Mouse (Mus musculus) neural tube, embryonic 14.5 days (tissue): ENCODE data around the gene Gm20481. TPM values are rescaled to one million over a fixed set of nuclear protein-coding genes. Genes with fewer than 3 reads are reported as not detected.
A peak's percentile ranks its signal among the peaks of the same experiment; 100 is the strongest.
"Not testable (repeated sequence)": the region's sequence is repeated elsewhere in the genome, so short reads cannot be mapped to it uniquely, and the experiment has no call there.

Experiments
- ATAC-seq: fragments of 200-750 bp; cut with Nextera tagmentation; 2 replicates; pipeline ENCODE4 v1.8.0; 2017; ENCODE audit warnings: low read depth, mild to moderate bottlenecking, moderate TSS enrichment, moderate library complexity
- H3K27ac ChIP-seq: fragments of 300-500 bp; sonication (generic); 2 replicates; pipeline ENCODE4 v1.5.1; 2014; ENCODE audit warnings: low read depth, mild to moderate bottlenecking, control low read depth, low read length, moderate library complexity, mixed read lengths
- H3K27me3 ChIP-seq: fragments of 300-500 bp; sonication (generic); 2 replicates; pipeline ENCODE4 v1.6.1; 2014; ENCODE audit warnings: low read length; ENCODE audit not compliant: control insufficient read depth, insufficient read depth
- H3K36me3 ChIP-seq: fragments of 300-500 bp; sonication (generic); 2 replicates; pipeline ENCODE4 v1.6.1; 2014; ENCODE audit warnings: low read length, mixed read lengths; ENCODE audit not compliant: control insufficient read depth, insufficient read depth
- H3K4me1 ChIP-seq: fragments of 300-500 bp; sonication (generic); 2 replicates; pipeline ENCODE4 v1.6.1; 2014; ENCODE audit warnings: low read length; ENCODE audit not compliant: control insufficient read depth, insufficient read depth
- H3K4me2 ChIP-seq: fragments of 300-500 bp; sonication (generic); 2 replicates; pipeline ENCODE4 v1.6.1; 2014; ENCODE audit warnings: mild to moderate bottlenecking, low read depth, low read length, control low read depth
- H3K4me3 ChIP-seq: fragments of 300-500 bp; sonication (generic); 2 replicates; pipeline ENCODE4 v1.5.1; 2014; ENCODE audit warnings: low read depth, low read length, control low read depth, mixed read lengths
- H3K9ac ChIP-seq: fragments of 300-500 bp; sonication (generic); replicated peaks from 2 replicates; pipeline ENCODE4 v1.6.1; 2014; ENCODE audit warnings: low read depth, mild to moderate bottlenecking, control low read depth, low read length, mixed read lengths
- H3K9me3 ChIP-seq: fragments of 300-500 bp; sonication (generic); 2 replicates; pipeline ENCODE4 v1.6.1; 2016; ENCODE audit warnings: low read length; ENCODE audit not compliant: control insufficient read depth
- WGBS: fragments of 180-500 bp; shearing (Covaris S2); extraction: QIAGEN DNeasy Blood & Tissue Kit; methylation state at CpG from one replicate; pipeline ENCODE4 v1.1.7; 2014; 5-methylcytosine and 5-hydroxymethylcytosine counted together
- polyA plus RNA-seq: library from polyadenylated mRNA; unstranded; fragments of >200 nt; fragmentation: Nextera tagmentation; extraction: Ambion mirVana; gene quantifications from 2 replicates; pipeline ENCODE4 v1.2.1, GENCODE M21; 2014

Gm20481 gene
- polyA plus RNA-seq, 1 experiment from 2014 or later, result not detected

- 93% methylated on average over 15 of the region's 15 CpGs for WGBS
- H3K4me2 ChIP-seq, result no peak overlapping the region
- no peak overlapping the region for H3K4me3 ChIP-seq
- H3K9ac ChIP-seq, result no peak overlapping the region
- no peaks in the 10 kb centered on the region for H3K9me3 ChIP-seq
- H3K36me3 ChIP-seq, result no peaks in the 10 kb centered on the region
- peaks cover 17% of the 10 kb centered on the region for H3K4me1 ChIP-seq
- no peak overlapping the region for H3K27ac ChIP-seq
- H3K27me3 ChIP-seq, result no peaks in the 10 kb centered on the region
- no peak for ATAC-seq
Measured at GRCm38 (mm10) chr17:34998526-34999430, 29.1 kb downstream of the Gm20481 start.

GRCm38 (mm10) chr17:34999871-35000716 lies 30.4 kb downstream of the Gm20481 start:
- peak overlapping the region; percentile 70 for H3K4me3 ChIP-seq
- ATAC-seq, H3K27me3 ChIP-seq, H3K27ac ChIP-seq, H3K36me3 ChIP-seq, H3K9me3 ChIP-seq, H3K9ac ChIP-seq: not testable (repeated sequence)
- H3K4me1 ChIP-seq, result peaks cover 17% of the 10 kb centered on the region
- peak overlapping the region; percentile 99 for H3K4me2 ChIP-seq
- 26% methylated on average over 29 of the region's 32 CpGs for WGBS

GRCm38 (mm10) chr17:35000717-35001451 lies 31.2 kb downstream of the Gm20481 start, which contains the start of gene Vars:
Gene Vars, plus strand, starts transcription at chr17:35000987.
- no peaks in the 10 kb centered on the region for H3K9me3 ChIP-seq
- peaks cover 17% of the 10 kb centered on the region for H3K4me1 ChIP-seq
- H3K27me3 ChIP-seq, result no peaks in the 10 kb centered on the region
- peak within 1 kb of the TSS; percentile 91 for H3K9ac ChIP-seq
- H3K36me3 ChIP-seq, result peaks cover 12% of the 10 kb centered on the region; the same call in 1 of the 2 replicates
- WGBS, result under 1% methylated on average over 75 of the region's 83 CpGs
- peak; percentile 94 for ATAC-seq
- H3K4me3 ChIP-seq, result peak within 1 kb of the TSS; percentile 70
- H3K27ac ChIP-seq, result peak within 1 kb of the TSS; percentile 97
- H3K4me2 ChIP-seq, result peak within 1 kb of the TSS; percentile 99

- Histone ChIP-seq H3K4me3 (peak overlapping the region; percentile 70), H3K4me2 (peak overlapping the region; percentile 99), H3K9ac (peak overlapping the region; percentile 91), H3K4me1 (peaks cover 17% of the 10 kb centered on the region), H3K9me3 (no peaks in the 10 kb centered on the region), H3K36me3 (peaks cover 14% of the 10 kb centered on the region; the same call in 1 of the 2 replicates), H3K27me3 (no peaks in the 10 kb centered on the region), H3K27ac (peak overlapping the region; percentile 97)
- no peak for ATAC-seq
- WGBS, result under 1% methylated on average over 35 of the region's 35 CpGs
Measured at GRCm38 (mm10) chr17:35001452-35002152, 31.9 kb downstream of the Gm20481 start.

- Histone ChIP-seq H3K27me3 (no peaks in the 10 kb centered on the region), H3K27ac (no peak overlapping the region), H3K4me3 (peak overlapping the region; percentile 70), H3K9me3 (no peaks in the 10 kb centered on the region), H3K4me1 (peaks cover 17% of the 10 kb centered on the region), H3K36me3 (peaks cover 15% of the 10 kb centered on the region; the same call in 1 of the 2 replicates), H3K9ac (peak overlapping the region; percentile 91; the same call in 1 of the 2 replicates), H3K4me2 (peak overlapping the region; percentile 99)
- WGBS, result 13% methylated on average over 12 of the region's 12 CpGs
- ATAC-seq, result no peak
Measured at GRCm38 (mm10) chr17:35002153-35002865, 32.6 kb downstream of the Gm20481 start.

- no peaks in the 10 kb centered on the region for H3K9me3 ChIP-seq
- no peaks in the 10 kb centered on the region for H3K27me3 ChIP-seq
- H3K4me3 ChIP-seq, result no peak overlapping the region
- peaks cover 20% of the 10 kb centered on the region; the same call in 1 of the 2 replicates for H3K36me3 ChIP-seq
- no peak overlapping the region; the same call in 1 of the 2 replicates for H3K9ac ChIP-seq
- WGBS, result 82% methylated on average over 9 of the region's 9 CpGs
- no peak for ATAC-seq
- no peak overlapping the region for H3K4me2 ChIP-seq
- H3K4me1 ChIP-seq, result peaks cover 17% of the 10 kb centered on the region
- H3K27ac ChIP-seq, result no peak overlapping the region
Measured at GRCm38 (mm10) chr17:35003022-35003838, 33.5 kb downstream of the Gm20481 start.

GRCm38 (mm10) chr17:35004075-35004717 lies 34.5 kb downstream of the Gm20481 start:
- no peak overlapping the region for H3K4me2 ChIP-seq
- no peak for ATAC-seq
- H3K4me1 ChIP-seq, result peaks cover 17% of the 10 kb centered on the region
- H3K36me3 ChIP-seq, result peaks cover 20% of the 10 kb centered on the region; the same call in 1 of the 2 replicates
- no peak overlapping the region for H3K27ac ChIP-seq
- 97% methylated on average over 17 of the region's 17 CpGs for WGBS
- no peaks in the 10 kb centered on the region for H3K9me3 ChIP-seq
- no peak overlapping the region for H3K9ac ChIP-seq
- H3K4me3 ChIP-seq, result no peak overlapping the region
- H3K27me3 ChIP-seq, result no peaks in the 10 kb centered on the region
